Mouse (Mus musculus) midbrain, embryonic 10.5 days (tissue): ENCODE measurements at regions not wholly inside any gene's neighbourhood (a gene's known extent, or its start where the extent isn't known, plus 50 kb on each side); places are given as distances from the start of the nearest gene placed in this dataset.

Experiments used
- DNase-seq: peaks from one replicate; pipeline ENCODE4 v3.0.0-alpha.2; 2017; ENCODE audit warnings: low spot score
- H3K27ac ChIP-seq: fragments of 300-500 bp; sonication (generic); replicated peaks from 2 replicates; pipeline ENCODE4 v1.5.1; 2016; ENCODE audit warnings: mild to moderate bottlenecking
- H3K27me3 ChIP-seq: fragments of 300-500 bp; sonication (generic); 2 replicates; pipeline ENCODE4 v1.6.1; 2016; ENCODE audit warnings: low read depth, mild to moderate bottlenecking; ENCODE audit not compliant: poor library complexity, severe bottlenecking
- H3K36me3 ChIP-seq: fragments of 300-500 bp; sonication (generic); 2 replicates; pipeline ENCODE4 v1.6.1; 2016; ENCODE audit warnings: mild to moderate bottlenecking, moderate library complexity
- H3K4me1 ChIP-seq: fragments of 300-500 bp; sonication (generic); 2 replicates; pipeline ENCODE4 v1.6.1; 2016
- H3K4me3 ChIP-seq: fragments of 300-500 bp; sonication (generic); 2 replicates; pipeline ENCODE4 v1.5.1; 2016; ENCODE audit warnings: mild to moderate bottlenecking, moderate library complexity
- H3K9me3 ChIP-seq: fragments of 300-500 bp; sonication (generic); replicated peaks from 2 replicates; pipeline ENCODE4 v1.6.1; 2016; ENCODE audit warnings: mild to moderate bottlenecking
- WGBS: fragments of 180-500 bp; shearing (Covaris S2); methylation state at CpG from one replicate; pipeline ENCODE4 v1.1.7; 2016; 5-methylcytosine and 5-hydroxymethylcytosine counted together

- no peak overlapping the region for H3K4me3 ChIP-seq
- H3K4me1 ChIP-seq, result peaks cover 10% of the 10 kb centered on the region
- H3K36me3 ChIP-seq, result no peaks in the 10 kb centered on the region
- no peaks in the 10 kb centered on the region for H3K27me3 ChIP-seq
- DNase-seq, result no peak
- 76% methylated on average over 7 of the region's 7 CpGs for WGBS
- H3K27ac ChIP-seq, result no peak overlapping the region
- no peaks in the 10 kb centered on the region for H3K9me3 ChIP-seq
Measured at GRCm38 (mm10) chr15:36399355-36400012, 608.1 kb downstream of the Zfp706 start.

- Histone ChIP-seq H3K4me1 (peaks cover 10% of the 10 kb centered on the region), H3K36me3 (no peaks in the 10 kb centered on the region), H3K27ac (no peak overlapping the region), H3K9me3 (no peaks in the 10 kb centered on the region), H3K27me3 (no peaks in the 10 kb centered on the region), H3K4me3 (no peak overlapping the region)
- 83% methylated on average over 9 of the region's 9 CpGs for WGBS
- no peak for DNase-seq
Measured at GRCm38 (mm10) chr15:36398099-36398982, 609.2 kb downstream of the Zfp706 start.

GRCm38 (mm10) chr15:36396791-36397190 lies 610.8 kb downstream of the Zfp706 start:
- no peak overlapping the region for H3K4me3 ChIP-seq
- H3K9me3 ChIP-seq, result no peaks in the 10 kb centered on the region
- no peak overlapping the region for H3K27ac ChIP-seq
- H3K36me3 ChIP-seq, result no peaks in the 10 kb centered on the region
- H3K27me3 ChIP-seq, result no peaks in the 10 kb centered on the region
- no peak for DNase-seq
- H3K4me1 ChIP-seq, result peaks cover 10% of the 10 kb centered on the region
- 89% methylated on average over 6 of the region's 6 CpGs for WGBS

DNA sequence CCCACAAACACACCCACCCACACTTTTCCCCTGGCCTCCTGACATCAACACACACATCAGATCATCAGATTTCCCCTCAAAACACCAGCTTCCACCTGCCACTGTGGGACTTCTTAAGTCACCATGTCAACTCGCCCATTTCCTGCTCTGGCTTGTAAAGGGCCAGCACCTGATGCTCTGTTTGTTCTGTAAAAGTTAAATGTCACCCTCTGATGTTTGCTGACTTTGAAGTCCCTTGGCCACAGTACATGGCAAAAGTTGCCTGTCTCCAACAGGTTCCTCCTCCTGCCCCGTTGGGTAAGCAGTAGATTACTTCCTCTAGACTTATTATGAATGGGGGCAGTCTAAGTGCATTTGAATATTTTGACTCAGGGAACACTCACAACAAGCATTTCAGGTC lies 611.3 kb downstream of the Zfp706 start:
- Histone ChIP-seq H3K27me3 (no peaks in the 10 kb centered on the region), H3K27ac (no peak overlapping the region), H3K36me3 (no peaks in the 10 kb centered on the region), H3K4me3 (no peak overlapping the region), H3K9me3 (no peaks in the 10 kb centered on the region), H3K4me1 (peaks cover 10% of the 10 kb centered on the region)
- WGBS, result 81% methylated on average over 2 of the region's 2 CpGs
- DNase-seq, result no peak

DNA sequence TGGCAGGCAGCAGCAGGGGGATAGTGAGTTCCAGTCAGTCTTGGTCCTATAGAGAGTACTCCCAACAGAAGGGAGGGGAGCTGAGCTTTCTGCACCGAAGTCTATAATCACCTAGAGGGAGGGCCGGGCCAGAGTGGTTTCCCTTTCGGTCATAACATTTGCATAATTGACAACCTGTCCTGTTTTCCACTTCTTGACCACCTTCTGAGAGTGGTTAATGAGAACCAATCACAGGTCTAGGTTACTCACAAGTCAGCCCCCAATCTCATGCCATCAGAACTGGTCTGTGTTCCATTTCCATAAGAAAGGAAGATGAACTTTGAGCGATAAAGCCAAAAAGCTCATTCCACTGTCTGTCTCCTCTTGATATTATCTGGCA lies 611.9 kb downstream of the Zfp706 start:
- no peaks in the 10 kb centered on the region for H3K9me3 ChIP-seq
- no peaks in the 10 kb centered on the region for H3K36me3 ChIP-seq
- 82% methylated on average over 4 of the region's 4 CpGs for WGBS
- peaks cover 8% of the 10 kb centered on the region for H3K4me1 ChIP-seq
- no peak overlapping the region for H3K27ac ChIP-seq
- H3K27me3 ChIP-seq, result no peaks in the 10 kb centered on the region
- no peak for DNase-seq
- H3K4me3 ChIP-seq, result no peak overlapping the region

- 83% methylated on average over 8 of the region's 8 CpGs for WGBS
Measured at GRCm38 (mm10) chr15:36394914-36395671, 612.5 kb downstream of the Zfp706 start.

DNA sequence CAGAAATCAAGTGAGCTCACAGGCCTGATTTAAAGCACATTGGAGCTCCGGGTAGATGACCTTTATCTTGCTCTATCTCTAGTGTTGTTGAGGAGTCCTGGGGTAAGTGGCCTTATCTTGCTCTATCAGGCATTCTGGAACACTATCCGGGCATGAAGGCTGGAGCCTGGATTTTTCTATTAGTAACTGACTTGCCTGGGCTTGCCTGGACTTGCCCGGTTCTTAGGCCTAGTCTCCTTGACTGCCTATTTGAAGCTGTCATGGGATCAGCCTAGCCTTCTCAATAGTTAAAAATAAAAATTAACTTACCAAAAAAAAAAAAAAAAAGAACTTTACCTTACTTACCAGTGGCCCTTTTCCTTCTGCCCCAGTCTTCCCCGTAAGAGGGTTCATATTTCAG lies 617.8 kb downstream of the Zfp706 start:
- Histone ChIP-seq H3K27ac (no peak overlapping the region), H3K36me3 (no peaks in the 10 kb centered on the region), H3K4me1 (no peaks in the 10 kb centered on the region), H3K9me3 (no peaks in the 10 kb centered on the region), H3K27me3 (no peaks in the 10 kb centered on the region), H3K4me3 (no peak overlapping the region)
- WGBS, result 75% methylated on average over 4 of the region's 4 CpGs
- DNase-seq, result no peak

More at GRCm38 (mm10) chr15:36394914-36395671, 612.5 kb downstream of the Zfp706 start:
- Histone ChIP-seq H3K27ac (no peak overlapping the region), H3K9me3 (no peaks in the 10 kb centered on the region), H3K4me3 (no peak overlapping the region), H3K36me3 (no peaks in the 10 kb centered on the region), H3K27me3 (no peaks in the 10 kb centered on the region), H3K4me1 (peaks cover 3% of the 10 kb centered on the region)
- no peak for DNase-seq

DNA sequence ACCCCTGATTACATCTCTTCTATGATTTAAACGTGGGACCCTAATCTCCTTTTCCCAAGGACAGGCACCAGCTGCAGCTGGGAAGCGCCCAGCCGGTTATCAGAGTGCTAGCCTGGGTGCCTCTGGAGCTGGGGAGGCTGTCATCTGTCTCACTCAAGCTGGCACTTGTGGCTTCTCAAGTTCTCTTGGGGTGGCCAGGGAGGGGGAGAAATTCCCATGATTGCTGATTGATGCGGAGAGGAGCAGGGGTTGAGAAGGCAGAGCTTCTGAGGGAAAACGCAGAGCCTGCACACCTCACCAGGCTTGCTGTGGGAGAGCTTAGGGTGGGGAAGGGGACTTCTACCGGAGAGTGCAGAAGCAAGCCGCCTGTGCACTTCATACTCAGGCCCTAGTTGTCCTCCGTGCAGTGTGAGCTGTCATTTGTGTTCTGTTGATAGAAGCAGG lies 626.3 kb downstream of the Zfp706 start:
- Histone ChIP-seq H3K4me1 (peaks cover 12% of the 10 kb centered on the region), H3K9me3 (no peaks in the 10 kb centered on the region), H3K27me3 (peaks cover 37% of the 10 kb centered on the region), H3K4me3 (peak overlapping the region; percentile 44), H3K36me3 (no peaks in the 10 kb centered on the region), H3K27ac (no peak overlapping the region)
- DNase-seq, result no peak
- 3% methylated on average over 8 of the region's 8 CpGs for WGBS

DNA sequence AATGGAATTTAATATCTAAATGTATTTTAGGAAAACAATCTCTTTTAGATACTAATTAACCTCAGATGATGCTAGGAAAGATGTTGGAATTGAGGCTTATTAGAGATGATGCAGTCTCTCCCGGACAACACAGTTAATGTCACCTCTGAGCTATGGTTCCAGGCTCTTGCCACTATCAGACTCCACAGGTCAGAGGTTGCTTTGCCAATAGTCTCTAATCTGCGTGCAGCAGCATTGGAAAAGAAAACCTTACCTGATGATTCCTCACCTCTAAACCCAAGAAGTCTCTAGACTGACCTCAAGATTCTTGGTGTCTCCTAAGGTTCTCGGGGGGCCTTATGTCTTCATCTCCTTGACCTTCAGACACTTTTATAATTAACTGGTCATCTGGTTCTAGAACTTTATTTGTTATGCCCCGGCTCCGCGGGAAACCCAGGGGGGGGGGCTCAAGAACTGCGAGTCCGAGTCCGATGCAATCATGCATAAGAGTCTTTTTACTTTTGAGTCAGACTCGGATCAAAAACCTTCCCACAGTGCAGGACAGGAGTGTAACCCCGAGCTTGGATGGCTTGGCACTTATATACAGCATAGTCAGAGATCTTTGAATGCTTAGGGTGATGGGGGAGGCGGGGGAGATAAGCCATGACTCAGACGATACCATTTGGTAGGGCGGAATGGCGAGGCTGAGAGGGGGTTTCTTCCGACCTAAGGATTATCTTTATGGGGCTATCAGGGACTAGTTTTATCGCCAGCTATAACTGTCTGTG lies 626.9 kb downstream of the Zfp706 start:
- Histone ChIP-seq H3K9me3 (no peaks in the 10 kb centered on the region), H3K4me3 (peak overlapping the region; percentile 44)
- 7% methylated on average over 17 of the region's 17 CpGs for WGBS

GRCm38 (mm10) chr15:36378640-36379039 lies 628.9 kb downstream of the Zfp706 start:
- no peak for DNase-seq
- H3K4me3 ChIP-seq, result no peak overlapping the region
- no peak overlapping the region for H3K27ac ChIP-seq
- H3K9me3 ChIP-seq, result no peaks in the 10 kb centered on the region
- H3K27me3 ChIP-seq, result peaks cover 63% of the 10 kb centered on the region
- WGBS, result 92% methylated on average over 4 of the region's 4 CpGs
- H3K36me3 ChIP-seq, result no peaks in the 10 kb centered on the region
- peaks cover 33% of the 10 kb centered on the region for H3K4me1 ChIP-seq

More for the DNA sequence above, 626.9 kb downstream of the Zfp706 start:
- peaks cover 43% of the 10 kb centered on the region for H3K27me3 ChIP-seq
- no peak overlapping the region for H3K27ac ChIP-seq
- H3K4me1 ChIP-seq, result peaks cover 13% of the 10 kb centered on the region
- no peaks in the 10 kb centered on the region for H3K36me3 ChIP-seq
- DNase-seq, result no peak

GRCm38 (mm10) chr15:36376551-36376950 lies 631.0 kb downstream of the Zfp706 start:
- WGBS, result 78% methylated on average over 6 of the region's 6 CpGs
- Histone ChIP-seq H3K27ac (no peak overlapping the region), H3K27me3 (peaks cover 66% of the 10 kb centered on the region), H3K4me3 (no peak overlapping the region), H3K9me3 (no peaks in the 10 kb centered on the region), H3K4me1 (peaks cover 36% of the 10 kb centered on the region), H3K36me3 (no peaks in the 10 kb centered on the region)
- DNase-seq, result no peak

DNA sequence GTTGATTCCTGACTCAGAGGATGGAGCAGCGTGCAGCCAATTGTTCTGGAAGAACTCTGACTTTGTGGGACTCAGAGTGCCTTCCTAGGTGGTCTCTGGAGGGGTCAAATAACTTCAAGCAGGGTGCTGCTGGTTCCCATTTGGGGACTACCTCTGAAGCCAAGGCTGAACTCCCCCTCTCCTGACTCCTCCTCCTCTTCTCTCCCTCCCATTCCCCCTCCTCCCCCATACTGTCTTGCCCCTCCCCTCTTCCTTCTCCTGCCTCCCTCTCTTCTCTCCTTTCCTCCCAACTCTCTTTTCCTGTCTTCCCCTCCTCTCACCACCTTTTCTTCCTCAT lies 632.1 kb downstream of the Zfp706 start:
- Histone ChIP-seq H3K9me3 (no peaks in the 10 kb centered on the region), H3K4me3 (peak overlapping the region; percentile 55), H3K27ac (peak overlapping the region; percentile 67; the same call in 1 of the 2 replicates), H3K4me1 (peaks cover 25% of the 10 kb centered on the region), H3K36me3 (no peaks in the 10 kb centered on the region), H3K27me3 (peaks cover 57% of the 10 kb centered on the region)
- no peak for DNase-seq
- whole genome bisulfite sequencing, result 0% methylated on average over 1 of the region's 1 CpGs
